Mouse (Mus musculus) intestine, embryonic 14.5 days (tissue): ENCODE measurements around the gene Kcnip1. TPM values are rescaled to one million over a fixed set of nuclear protein-coding genes. Genes with fewer than 3 reads are reported as not detected.

Experiments used
- ATAC-seq: fragments of 200-750 bp; cut with Nextera tagmentation; replicated peaks from 2 replicates; pipeline ENCODE4 v1.8.0; 2017; ENCODE audit warnings: low read depth, moderate number of reproducible peaks, moderate TSS enrichment, moderate library complexity; ENCODE audit not compliant: low FRiP score, low TSS enrichment
- DNase-seq: peaks from one replicate; pipeline ENCODE4 v3.0.0-alpha.2; 2018; ENCODE audit warnings: low spot score
- H3K27ac ChIP-seq: fragments of 300-500 bp; sonication (generic); 2 replicates; pipeline ENCODE4 v1.5.1; 2014; ENCODE audit warnings: low read depth, mild to moderate bottlenecking, control low read depth
- H3K27me3 ChIP-seq: fragments of 300-500 bp; sonication (generic); replicated peaks from 2 replicates; pipeline ENCODE4 v1.6.1; 2014; ENCODE audit warnings: low read length, control low read depth; ENCODE audit not compliant: control insufficient read depth, insufficient read depth
- H3K36me3 ChIP-seq: fragments of 300-500 bp; sonication (generic); 2 replicates; pipeline ENCODE4 v1.6.1; 2014; ENCODE audit warnings: low read length, control low read depth; ENCODE audit not compliant: control insufficient read depth, insufficient read depth
- H3K4me1 ChIP-seq: fragments of 300-500 bp; sonication (generic); replicated peaks from 2 replicates; pipeline ENCODE4 v1.6.1; 2014; ENCODE audit warnings: low read length, control low read depth, mixed read lengths; ENCODE audit not compliant: control insufficient read depth, insufficient read depth
- H3K4me2 ChIP-seq: fragments of 300-500 bp; sonication (generic); 2 replicates; pipeline ENCODE4 v1.6.1; 2014; ENCODE audit warnings: low read length
- H3K4me3 ChIP-seq: fragments of 300-500 bp; sonication (generic); 2 replicates; pipeline ENCODE4 v1.5.1; 2014; ENCODE audit warnings: low read depth, low read length, control low read depth, mixed read lengths
- H3K9ac ChIP-seq: fragments of 300-500 bp; sonication (generic); 2 replicates; pipeline ENCODE4 v1.6.1; 2014; ENCODE audit warnings: mild to moderate bottlenecking, low read length
- H3K9me3 ChIP-seq: fragments of 300-500 bp; sonication (generic); 2 replicates; pipeline ENCODE4 v1.6.1; 2016; ENCODE audit warnings: low read length, control low read depth; ENCODE audit not compliant: control insufficient read depth
- WGBS: fragments of 180-500 bp; shearing (Covaris S2); extraction: QIAGEN DNeasy Blood & Tissue Kit; methylation state at CpG from one replicate; pipeline ENCODE4 v1.1.7; 2014; 5-methylcytosine and 5-hydroxymethylcytosine counted together
- polyA plus RNA-seq: library from polyadenylated mRNA; unstranded; fragments of >200 nt; fragmentation: Nextera tagmentation; extraction: Ambion mirVana; gene quantifications from 2 replicates; pipeline ENCODE4 v1.2.1, GENCODE M21; 2014

Kcnip1 gene
- polyA plus RNA-seq, 1 experiment from 2014 or later = 13.1 TPM

GRCm38 (mm10) chr11:33752431-33752873, 240.5 kb downstream of the Kcnip1 start:
- Histone ChIP-seq H3K27me3 (no peaks in the 10 kb centered on the region), H3K4me3 (no peak overlapping the region), H3K4me1 (0 out of 2 replicates have a peak, but pooled peaks cover 6% of the 10 kb centered on the region), H3K36me3 (no peaks in the 10 kb centered on the region), H3K9me3 (no peaks in the 10 kb centered on the region), H3K4me2 (no peak overlapping the region), H3K9ac (no peak overlapping the region), H3K27ac (no peak overlapping the region)
- DNase-seq (no peak), ATAC-seq (no peak)
- 38% methylated on average over 4 of the region's 4 CpGs for WGBS

GRCm38 (mm10) chr11:33751503-33751902, 241.4 kb downstream of the Kcnip1 start:
- Histone ChIP-seq H3K4me3 (no peak overlapping the region), H3K4me2 (no peak overlapping the region), H3K9ac (no peak overlapping the region), H3K27me3 (no peaks in the 10 kb centered on the region), H3K9me3 (no peaks in the 10 kb centered on the region), H3K4me1 (0 out of 2 replicates have a peak, but pooled peaks cover 6% of the 10 kb centered on the region), H3K27ac (no peak overlapping the region), H3K36me3 (no peaks in the 10 kb centered on the region)
- DNase-seq = no peak
- ATAC-seq = no peak
- WGBS = 86% methylated on average over 6 of the region's 6 CpGs

GRCm38 (mm10) chr11:33749979-33750378, 243.0 kb downstream of the Kcnip1 start:
- Histone ChIP-seq H3K4me3 (no peak overlapping the region), H3K4me1 (0 out of 2 replicates have a peak, but pooled peaks cover 6% of the 10 kb centered on the region), H3K27me3 (no peaks in the 10 kb centered on the region), H3K9me3 (no peaks in the 10 kb centered on the region), H3K27ac (no peak overlapping the region), H3K9ac (no peak overlapping the region), H3K36me3 (no peaks in the 10 kb centered on the region), H3K4me2 (no peak overlapping the region)
- ATAC-seq = no peak
- 84% methylated on average over 4 of the region's 4 CpGs for WGBS
- no peak for DNase-seq

DNA sequence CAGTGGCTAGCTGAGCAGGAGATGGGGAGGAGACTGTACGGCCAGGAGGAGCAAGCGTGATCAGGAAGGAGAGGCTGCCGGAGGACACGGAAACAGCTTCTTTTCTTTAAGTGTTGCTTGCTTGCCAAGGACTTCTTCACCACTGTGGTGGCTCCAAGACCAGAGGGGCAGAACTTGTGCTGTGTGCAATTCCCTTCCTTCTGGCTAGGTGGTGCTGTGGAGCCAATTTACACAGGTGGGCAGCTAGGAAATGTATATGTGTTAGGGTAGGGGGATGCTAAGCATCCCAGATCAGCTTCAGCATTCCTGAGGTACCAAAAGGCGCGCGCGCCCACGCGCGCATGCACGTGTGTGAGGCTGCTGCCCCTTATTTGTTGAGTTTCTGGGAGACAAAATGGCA, 243.5 kb downstream of the Kcnip1 start:
- Histone ChIP-seq H3K4me1 (0 out of 2 replicates have a peak, but pooled peaks cover 6% of the 10 kb centered on the region), H3K27me3 (no peaks in the 10 kb centered on the region), H3K4me3 (no peak overlapping the region), H3K36me3 (no peaks in the 10 kb centered on the region), H3K27ac (no peak overlapping the region), H3K4me2 (no peak overlapping the region), H3K9ac (no peak overlapping the region), H3K9me3 (no peaks in the 10 kb centered on the region)
- WGBS = 97% methylated on average over 12 of the region's 12 CpGs
- DNase-seq = no peak
- no peak for ATAC-seq

DNA sequence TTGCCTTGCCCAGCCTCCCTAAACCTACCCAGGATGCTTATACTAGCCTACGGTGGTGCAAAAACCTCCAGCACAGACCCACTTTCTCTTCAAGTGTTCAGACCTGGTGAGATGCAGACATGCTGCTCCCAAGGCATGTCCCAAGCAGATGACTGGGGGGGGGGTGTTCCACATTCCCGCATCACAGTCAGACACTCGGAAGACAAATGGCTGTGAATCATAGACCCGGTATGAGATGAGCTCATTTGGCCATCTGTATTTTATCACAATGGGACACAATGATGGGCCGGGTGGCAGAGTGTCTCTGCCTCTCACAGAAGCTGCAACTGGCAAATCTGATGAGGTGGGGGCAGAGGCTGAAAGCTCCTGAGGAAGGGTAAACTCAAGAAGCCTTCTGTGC, 244.2 kb downstream of the Kcnip1 start:
- 44% methylated on average over 5 of the region's 5 CpGs for WGBS
- 0 out of 2 replicates have a peak, but pooled peaks cover 6% of the 10 kb centered on the region for H3K4me1 ChIP-seq
- no peak for ATAC-seq

DNA sequence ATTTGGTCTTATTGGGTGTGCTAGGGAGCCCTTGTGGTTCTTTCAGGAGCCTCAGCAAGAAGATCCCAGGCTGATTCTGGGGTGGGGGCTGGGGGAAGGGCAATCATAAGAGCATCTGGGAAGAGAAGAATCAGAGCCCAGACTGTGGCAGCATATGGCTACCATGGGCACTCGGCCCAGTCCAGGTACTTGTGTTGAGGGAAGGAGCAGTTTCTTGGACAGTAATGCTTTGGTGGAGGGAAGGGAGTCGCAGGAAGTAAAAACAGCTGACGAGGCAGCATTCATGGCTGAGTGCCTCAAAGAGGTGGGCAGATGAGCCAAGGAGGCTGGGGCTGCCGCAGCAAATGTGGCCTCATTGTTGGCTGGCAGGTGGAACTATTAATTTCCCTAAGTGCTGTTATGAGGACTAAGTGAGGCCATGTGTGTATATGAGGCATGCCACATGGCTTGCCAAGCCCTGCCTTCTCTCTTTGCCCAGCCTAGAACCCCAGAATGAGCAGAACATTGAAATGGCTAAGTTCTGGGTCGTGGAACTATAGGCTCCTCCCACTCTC, 245.5 kb downstream of the Kcnip1 start:
- 0 out of 2 replicates have a peak, but pooled peaks cover 6% of the 10 kb centered on the region for H3K4me1 ChIP-seq
- ATAC-seq (no peak), DNase-seq (no peak)
- H3K27ac ChIP-seq = no peak overlapping the region
- 79% methylated on average over 5 of the region's 5 CpGs for WGBS
- H3K4me3 ChIP-seq = no peak overlapping the region
- no peak overlapping the region for H3K9ac ChIP-seq
- H3K27me3 ChIP-seq = no peaks in the 10 kb centered on the region
- H3K9me3 ChIP-seq = no peaks in the 10 kb centered on the region
- no peaks in the 10 kb centered on the region for H3K36me3 ChIP-seq
- no peak overlapping the region for H3K4me2 ChIP-seq

More for the DNA sequence above, 244.2 kb downstream of the Kcnip1 start:
- no peak overlapping the region for H3K4me2 ChIP-seq
- H3K9me3 ChIP-seq = no peaks in the 10 kb centered on the region
- no peak overlapping the region for H3K27ac ChIP-seq
- no peak overlapping the region for H3K9ac ChIP-seq
- no peak overlapping the region for H3K4me3 ChIP-seq
- no peak for DNase-seq
- no peaks in the 10 kb centered on the region for H3K27me3 ChIP-seq
- no peaks in the 10 kb centered on the region for H3K36me3 ChIP-seq

DNA sequence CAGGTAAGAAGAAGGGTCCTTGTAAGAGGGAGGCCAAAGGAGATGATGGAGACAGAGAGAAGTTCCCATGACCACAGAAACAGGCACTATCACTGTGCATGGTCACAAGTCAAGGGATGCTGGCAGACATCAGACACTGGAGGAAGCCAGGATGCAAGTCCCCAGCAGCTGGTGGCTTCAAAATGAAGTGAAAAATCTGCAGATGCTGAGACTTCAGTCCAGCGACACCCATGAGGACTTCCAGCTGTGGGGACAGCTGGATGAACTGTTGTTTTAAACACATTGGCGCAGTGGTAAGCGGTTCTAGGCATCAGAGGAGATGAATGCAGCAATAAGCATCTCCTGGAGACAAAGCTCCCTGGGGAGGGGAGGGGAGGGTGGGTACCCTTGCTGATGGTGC, 246.6 kb downstream of the Kcnip1 start:
- no peak overlapping the region for H3K4me3 ChIP-seq
- H3K4me1 ChIP-seq = 0 out of 2 replicates have a peak, but pooled peaks cover 6% of the 10 kb centered on the region
- no peaks in the 10 kb centered on the region for H3K36me3 ChIP-seq
- no peak overlapping the region for H3K4me2 ChIP-seq
- H3K27me3 ChIP-seq = no peaks in the 10 kb centered on the region
- no peak for DNase-seq
- WGBS = 73% methylated on average over 3 of the region's 3 CpGs
- ATAC-seq = no peak
- no peak overlapping the region for H3K27ac ChIP-seq
- no peak overlapping the region for H3K9ac ChIP-seq
- no peaks in the 10 kb centered on the region for H3K9me3 ChIP-seq

- no peak for DNase-seq
- no peaks in the 10 kb centered on the region for H3K27me3 ChIP-seq
These were observed 247.1 kb downstream of the Kcnip1 start for GRCm38 (mm10) chr11:33745821-33746329.

DNA sequence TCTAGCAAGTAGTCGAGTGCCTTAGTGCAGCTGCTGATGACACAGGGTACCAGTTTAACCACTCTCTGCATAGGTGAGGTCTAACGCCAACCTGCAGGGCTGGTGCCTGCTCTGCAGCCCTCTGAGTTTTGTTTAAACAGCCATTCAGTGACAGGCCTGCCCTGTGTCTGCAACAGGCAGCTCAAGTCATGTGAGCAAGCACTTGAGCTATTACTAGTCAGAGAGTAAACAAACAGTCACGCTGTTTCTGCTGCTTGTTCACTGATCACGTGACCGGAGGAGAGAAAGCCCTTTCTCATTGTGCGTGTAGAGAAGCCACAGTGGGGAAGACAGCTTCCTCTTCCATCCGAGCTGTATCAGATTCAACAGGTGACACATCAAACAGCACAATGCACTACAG, 248.5 kb downstream of the Kcnip1 start:
- no peak overlapping the region for H3K27ac ChIP-seq
- no peak overlapping the region for H3K4me3 ChIP-seq
- ATAC-seq = peak; percentile 82
- 8% methylated on average over 7 of the region's 7 CpGs for WGBS
- no peaks in the 10 kb centered on the region for H3K27me3 ChIP-seq
- DNase-seq = no peak
- H3K9ac ChIP-seq = no peak overlapping the region
- H3K4me2 ChIP-seq = no peak overlapping the region
- no peaks in the 10 kb centered on the region for H3K9me3 ChIP-seq
- H3K36me3 ChIP-seq = no peaks in the 10 kb centered on the region
- H3K4me1 ChIP-seq = 0 out of 2 replicates have a peak, but pooled peaks cover 6% of the 10 kb centered on the region

More at GRCm38 (mm10) chr11:33745821-33746329, 247.1 kb downstream of the Kcnip1 start:
- H3K27ac ChIP-seq = no peak overlapping the region
- 96% methylated on average over 3 of the region's 3 CpGs for WGBS
- 0 out of 2 replicates have a peak, but pooled peaks cover 6% of the 10 kb centered on the region for H3K4me1 ChIP-seq
- ATAC-seq = no peak
- H3K4me2 ChIP-seq = no peak overlapping the region
- no peaks in the 10 kb centered on the region for H3K36me3 ChIP-seq
- H3K4me3 ChIP-seq = no peak overlapping the region
- H3K9me3 ChIP-seq = no peaks in the 10 kb centered on the region
- no peak overlapping the region for H3K9ac ChIP-seq
